Mouse (Mus musculus) sigmoid colon, adult 10 weeks (tissue): ENCODE data around the gene Ubr1. TPM values are rescaled to one million over a fixed set of nuclear protein-coding genes. Genes with fewer than 3 reads are reported as not detected.

Experiments
- polyA plus RNA-seq: library from polyadenylated mRNA; stranded (reverse); fragments of 350-450 nt; fragmentation: Illumina TruSeq; extraction: RNeasy Lipid Tissue Mini Kit (QIAGEN cat#74804); gene quantifications from one replicate; pipeline ENCODE4 v1.2.3, GENCODE M21; 2014; ENCODE audit warnings: low read depth, low replicate concordance

Gene Ubr1
- polyA plus RNA-seq = 39.2 TPM

GRCm38 (mm10) chr2:120970559-120971080 lies at the start of gene Ubr1:
Gene Ubr1, minus strand, starts transcription at chr2:120970715.

GRCm38 (mm10) chr2:121007925-121008663 lies 37.6 kb upstream of the Ubr1 start, which contains the start of gene Ccndbp1:
Gene Ccndbp1, plus strand, starts transcription at chr2:121008403.

GRCm38 (mm10) chr2:120976990-120977925 lies 6.7 kb upstream of the Ubr1 start, which contains the start of gene Tmem62:
Gene Tmem62, plus strand, starts transcription at chr2:120977017.

GRCm38 (mm10) chr2:120850424-120851082 lies 120.0 kb downstream of the Ubr1 start, which contains the start of gene Ttbk2:
Gene Ttbk2, minus strand, starts transcription at chr2:120850604.

GRCm38 (mm10) chr2:120849449-120850423 lies 120.8 kb downstream of the Ubr1 start, which contains the start of gene Cdan1:
Gene Cdan1, minus strand, starts transcription at chr2:120850128.

Other genes with a start within 250 kb of the Ubr1 start
- 2.6 TPM for gene Cdan1, start 120.6 kb downstream of the Ubr1 start, polyA plus RNA-seq
- gene Ttbk2, start 120.1 kb downstream of the Ubr1 start, polyA plus RNA-seq = 14.6 TPM
- 49.5 TPM for gene Tmem62, start 6.3 kb upstream of the Ubr1 start, polyA plus RNA-seq
- 59.6 TPM for gene Ccndbp1, start 37.7 kb upstream of the Ubr1 start, polyA plus RNA-seq
- gene Epb42, start 66.4 kb upstream of the Ubr1 start, polyA plus RNA-seq = not detected
- gene Tgm5, start 115.1 kb upstream of the Ubr1 start, polyA plus RNA-seq = 0.41 TPM
- 0.19 TPM for gene Tgm7, start 139.1 kb upstream of the Ubr1 start, polyA plus RNA-seq
- gene Adal, start 169.7 kb upstream of the Ubr1 start, polyA plus RNA-seq = 23.8 TPM
- 4.4 TPM for gene Lcmt2, start 169.9 kb upstream of the Ubr1 start, polyA plus RNA-seq
- 121 TPM for gene Tubgcp4, start 199.9 kb upstream of the Ubr1 start, polyA plus RNA-seq
- 27.1 TPM for gene Zscan29, start 200.4 kb upstream of the Ubr1 start, polyA plus RNA-seq